ENCODE assay signal across 9 mouse cellular contexts in the genomic region with DNA sequence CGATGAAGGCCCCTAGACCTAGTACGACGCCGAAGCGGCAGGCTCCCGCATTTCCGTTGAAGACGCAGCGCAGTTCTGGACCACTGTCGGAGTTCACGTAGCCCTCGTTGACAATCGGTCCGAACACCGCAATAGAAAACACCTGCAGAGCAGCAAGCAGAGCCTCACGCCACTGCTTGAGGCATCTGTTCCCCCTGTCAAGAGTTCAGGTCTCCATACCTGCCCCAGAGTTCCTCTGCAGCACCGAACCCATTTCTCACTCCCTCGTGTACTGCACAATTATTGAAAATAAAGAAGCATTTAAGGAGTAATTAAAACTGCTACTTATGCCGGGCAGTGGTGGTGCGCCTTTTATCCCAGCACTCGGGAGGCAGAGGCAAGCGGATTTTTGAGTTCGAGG. TPM values are rescaled to one million over a fixed set of nuclear protein-coding genes. Genes with fewer than 3 reads are reported as not detected.
DNase-seq lines count a peak whose midpoint lies in the region; ATAC-seq and TF ChIP-seq lines count a peak whose summit lies in the region.
"Had no signal": no experiment of that assay in that cellular context is flagged by ENCODE, and none has a peak within 500 bp of the region (broad histone marks: within the 10 kb centered on the region; RNA-seq: fewer than 3 reads in every experiment).

No protein-coding gene starts in this region.

- peaks cover 8% of the 10 kb centered on the region for H3K4me1 ChIP-seq in heart, embryonic 11.5 days (ENCODE audit: control insufficient read depth, insufficient read depth, low read length)
- no peaks in the 10 kb centered on the region for H3K4me1 ChIP-seq in ES-Bruce4 (ENCODE audit: control insufficient read depth, insufficient read depth, low read length)
- peaks cover 22% of the 10 kb centered on the region for H3K4me1 ChIP-seq in forebrain, postnatal 0 days (ENCODE audit: insufficient read depth)
- H3K4me1 ChIP-seq in liver, embryonic 16.5 days (ENCODE audit: control insufficient read depth, low read depth, low read length): peaks cover 19% of the 10 kb centered on the region

- peak overlapping the region; percentile 71 for H3K4me2 ChIP-seq in heart, embryonic 11.5 days
- H3K4me2 ChIP-seq in forebrain, postnatal 0 days (ENCODE audit: low read depth): peak overlapping the region; percentile 74
- H3K4me2 ChIP-seq in liver, embryonic 16.5 days (ENCODE audit: low read depth, low read length): peak overlapping the region; percentile 78

- 16% methylated on average over 23 of the region's 23 CpGs for WGBS in heart, embryonic 11.5 days (ENCODE audit: insufficient replicate concordance)
- WGBS in forebrain, postnatal 0 days: 16% methylated on average over 23 of the region's 23 CpGs
- WGBS in liver, embryonic 16.5 days (ENCODE audit: insufficient replicate concordance): 16% methylated on average over 23 of the region's 23 CpGs

- H3K27me3 ChIP-seq in heart, embryonic 11.5 days (ENCODE audit: control insufficient read depth, insufficient read depth, low read length): peaks cover 45% of the 10 kb centered on the region
- no peaks in the 10 kb centered on the region for H3K27me3 ChIP-seq in ES-Bruce4 (ENCODE audit: control insufficient read depth, insufficient read depth, low read length, poor library complexity, severe bottlenecking)
- H3K27me3 ChIP-seq in forebrain, postnatal 0 days (ENCODE audit: insufficient read depth, low read length): no peaks in the 10 kb centered on the region
- H3K27me3 ChIP-seq in liver, embryonic 16.5 days (ENCODE audit: control insufficient read depth, insufficient read depth, low read depth, low read length): peaks cover 49% of the 10 kb centered on the region

- no peak for TF ChIP-seq EP300 in ES-Bruce4 (IDR thresholded peaks at IDR 0.05; ENCODE audit: insufficient read depth, low read depth, low read length)

- H3K9me3 ChIP-seq in heart, embryonic 11.5 days (replicated peaks; ENCODE audit: control insufficient read depth, low read length): no peaks in the 10 kb centered on the region
- H3K9me3 ChIP-seq in ES-Bruce4 (replicated peaks; ENCODE audit: control insufficient read depth, insufficient read depth, low read length, poor library complexity, severe bottlenecking): no peaks in the 10 kb centered on the region
- H3K9me3 ChIP-seq in forebrain, postnatal 0 days (ENCODE audit: low read length): no peaks in the 10 kb centered on the region
- H3K9me3 ChIP-seq in liver, embryonic 16.5 days (replicated peaks; ENCODE audit: control insufficient read depth, low read length): no peaks in the 10 kb centered on the region

- H3K4me3 ChIP-seq in heart, embryonic 11.5 days (ENCODE audit: low read depth, low read length): peak overlapping the region; percentile 37
- H3K4me3 ChIP-seq in ES-Bruce4 (ENCODE audit: low read depth, low read length): peak overlapping the region; percentile 40
- peak overlapping the region; percentile 28 for H3K4me3 ChIP-seq in forebrain, postnatal 0 days (ENCODE audit: low read depth, low read length)
- peak overlapping the region; percentile 59 for H3K4me3 ChIP-seq in liver, embryonic 16.5 days (ENCODE audit: low read depth, low read length)

- no peak for DNase-seq in heart, postnatal 10 days
- DNase-seq in forebrain, postnatal 0 days: no peak
- DNase-seq in spleen, postnatal 4 days (ENCODE audit: low spot score in 2 of 2): no peak
- no peak for DNase-seq in left cerebral cortex, postnatal 36 days (ENCODE audit: low spot score in 2 of 2)
- no peak for DNase-seq in left cerebral cortex, postnatal 4 days
- DNase-seq: cerebellum, adult 8-10 months had no signal

- intact Hi-C loops in heart, postnatal 10 days (cut with DNase I): no loop called here
- intact Hi-C loops in left cerebral cortex, postnatal 36 days (cut with DNase I): no loop called here
- intact Hi-C loops in left cerebral cortex, postnatal 4 days (cut with DNase I): no loop called here

- no peak overlapping the region for H3K27ac ChIP-seq in heart, embryonic 11.5 days (ENCODE audit: low read depth, low read length)
- H3K27ac ChIP-seq in ES-Bruce4 (ENCODE audit: insufficient read depth, low read length): no peak overlapping the region
- no peak overlapping the region for H3K27ac ChIP-seq in forebrain, postnatal 0 days (ENCODE audit: low read depth, low read length)
- H3K27ac ChIP-seq in liver, embryonic 16.5 days (ENCODE audit: low read length): no peak overlapping the region

- H3K9ac ChIP-seq in heart, embryonic 11.5 days (ENCODE audit: low read depth, low read length): peak overlapping the region; percentile 46; the same call in 1 of the 2 replicates
- H3K9ac ChIP-seq in ES-Bruce4 (ENCODE audit: low read depth, poor library complexity, severe bottlenecking): no peak overlapping the region
- H3K9ac ChIP-seq in forebrain, postnatal 0 days: peak overlapping the region; percentile 43
- H3K9ac ChIP-seq in liver, embryonic 16.5 days (ENCODE audit: low read depth, low read length): no peak overlapping the region; the same call in 1 of the 2 replicates

- TF ChIP-seq POLR2A in ES-Bruce4 (IDR thresholded peaks at IDR 0.05; ENCODE audit: insufficient read depth, low read length): no peak

- no peak for ATAC-seq in heart, embryonic 11.5 days (replicated peaks; ENCODE audit: insufficient number of reproducible peaks, low FRiP score, low TSS enrichment)
- ATAC-seq in forebrain, postnatal 0 days: no peak
- ATAC-seq in liver, embryonic 16.5 days (ENCODE audit: low read depth): no peak

- 0 out of 2 replicates have a peak, but pooled peaks cover under 1% of the 10 kb centered on the region for H3K36me3 ChIP-seq in heart, embryonic 11.5 days (ENCODE audit: control insufficient read depth, insufficient read depth, low read length)
- peaks cover under 1% of the 10 kb centered on the region for H3K36me3 ChIP-seq in ES-Bruce4 (ENCODE audit: control insufficient read depth, insufficient read depth, low read length, poor library complexity, severe bottlenecking)
- peaks cover 16% of the 10 kb centered on the region for H3K36me3 ChIP-seq in forebrain, postnatal 0 days (ENCODE audit: insufficient read depth)
- H3K36me3 ChIP-seq in liver, embryonic 16.5 days (ENCODE audit: control insufficient read depth, insufficient read depth): no peaks in the 10 kb centered on the region; the same call in 1 of the 2 replicates

- TF ChIP-seq CTCF in ES-Bruce4 (IDR thresholded peaks at IDR 0.05; ENCODE audit: low read depth, low read length): no peak
- TF ChIP-seq CTCF in forebrain, postnatal 0 days (IDR thresholded peaks at IDR 0.05; ENCODE audit: low read depth): no peak

RNA-seq across cellular contexts. Expression of a gene that starts 2.2 kb away (rescaled TPM):
- polyA plus RNA-seq in heart, embryonic 11.5 days (2014; fragmentation: Nextera tagmentation; extraction: Ambion mirVana): 0.39 and 0.65 TPM in 2 replicates
- not detected for total RNA-seq in heart, postnatal 10 days (2021)
- polyA plus RNA-seq in ES-Bruce4 (2011; ENCODE audit: insufficient read depth, insufficient read length, low read depth, missing spikeins): 8.1 and 8.9 TPM in 2 replicates
- total RNA-seq in forebrain, postnatal 0 days (2014; rRNA removed): 218 and 221 TPM in 2 replicates
- polyA plus RNA-seq in forebrain, postnatal 0 days (2015; fragmentation: Nextera tagmentation; extraction: Ambion mirVana): 255 and 290 TPM in 2 replicates
- polyA plus RNA-seq in liver, embryonic 16.5 days (2015; fragmentation: Nextera tagmentation; extraction: Ambion mirVana): 0.05 and 0.21 TPM in 2 replicates
- total RNA-seq in left cerebral cortex, postnatal 36 days (2021): 100 to 1,000 TPM; 179 to 200 TPM
- total RNA-seq in left cerebral cortex, postnatal 4 days (2021): 100 to 1,000 TPM; 164 to 176 TPM

RNA-seq across cellular contexts. Expression of a gene that starts 8.4 kb away (rescaled TPM):
- polyA plus RNA-seq in heart, embryonic 11.5 days (2014; fragmentation: Nextera tagmentation; extraction: Ambion mirVana): 36.7 and 39.0 TPM in 2 replicates
- total RNA-seq in heart, postnatal 10 days (2021): 10 to 100 TPM; 18.9 to 19.8 TPM
- polyA plus RNA-seq in ES-Bruce4 (2011; ENCODE audit: insufficient read depth, insufficient read length, low read depth, missing spikeins): 79.6 and 84.0 TPM in 2 replicates
- total RNA-seq in forebrain, postnatal 0 days (2014; rRNA removed): 34.5 and 34.7 TPM in 2 replicates
- 35.4 and 38.0 TPM in 2 replicates for polyA plus RNA-seq in forebrain, postnatal 0 days (2015; fragmentation: Nextera tagmentation; extraction: Ambion mirVana)
- polyA plus RNA-seq in liver, embryonic 16.5 days (2015; fragmentation: Nextera tagmentation; extraction: Ambion mirVana): 23.7 and 23.9 TPM in 2 replicates
- 10 to 100 TPM; 18.2 TPM for total RNA-seq in left cerebral cortex, postnatal 36 days (2021)
- 10 to 100 TPM; 21.0 to 22.7 TPM for total RNA-seq in left cerebral cortex, postnatal 4 days (2021)

RNA-seq across cellular contexts. Expression of a gene that starts 8.4 kb away (rescaled TPM):
- 0.49 and 1.1 TPM in 2 replicates for polyA plus RNA-seq in heart, embryonic 11.5 days (2014; fragmentation: Nextera tagmentation; extraction: Ambion mirVana)
- 1 to 10 TPM in 1 of 2 experiments, under 1 TPM in 1; 0.93 to 2.9 TPM for total RNA-seq in heart, postnatal 10 days (2021)
- 1.2 and 2.3 TPM in 2 replicates for polyA plus RNA-seq in ES-Bruce4 (2011; ENCODE audit: insufficient read depth, insufficient read length, low read depth, missing spikeins)
- total RNA-seq in forebrain, postnatal 0 days (2014; rRNA removed): 3.8 and 4.5 TPM in 2 replicates
- polyA plus RNA-seq in forebrain, postnatal 0 days (2015; fragmentation: Nextera tagmentation; extraction: Ambion mirVana): 1.4 and 2.5 TPM in 2 replicates
- polyA plus RNA-seq in liver, embryonic 16.5 days (2015; fragmentation: Nextera tagmentation; extraction: Ambion mirVana): 0.37 and 0.42 TPM in 2 replicates
- 1 to 10 TPM; 2.1 to 2.9 TPM for total RNA-seq in left cerebral cortex, postnatal 36 days (2021)
- 1 to 10 TPM; 5.6 to 7.2 TPM for total RNA-seq in left cerebral cortex, postnatal 4 days (2021)

RNA-seq across cellular contexts. Expression of a gene that starts 18.1 kb away (rescaled TPM):
- polyA plus RNA-seq in heart, embryonic 11.5 days (2014; fragmentation: Nextera tagmentation; extraction: Ambion mirVana): 19.7 and 22.0 TPM in 2 replicates
- 10 to 100 TPM; 25.1 to 25.4 TPM for total RNA-seq in heart, postnatal 10 days (2021)
- polyA plus RNA-seq in ES-Bruce4 (2011; ENCODE audit: insufficient read depth, insufficient read length, low read depth, missing spikeins): 39.0 and 42.1 TPM in 2 replicates
- 31.2 and 41.5 TPM in 2 replicates for total RNA-seq in forebrain, postnatal 0 days (2014; rRNA removed)
- polyA plus RNA-seq in forebrain, postnatal 0 days (2015; fragmentation: Nextera tagmentation; extraction: Ambion mirVana): 14.6 and 15.0 TPM in 2 replicates
- 6.3 and 8.7 TPM in 2 replicates for polyA plus RNA-seq in liver, embryonic 16.5 days (2015; fragmentation: Nextera tagmentation; extraction: Ambion mirVana)
- total RNA-seq in left cerebral cortex, postnatal 36 days (2021): 10 to 100 TPM; 30.5 to 45.1 TPM
- total RNA-seq in left cerebral cortex, postnatal 4 days (2021): 10 to 100 TPM; 45.5 to 48.5 TPM

RNA-seq across cellular contexts. Expression of a gene that starts 19.9 kb away (rescaled TPM):
- 50.9 and 54.8 TPM in 2 replicates for polyA plus RNA-seq in heart, embryonic 11.5 days (2014; fragmentation: Nextera tagmentation; extraction: Ambion mirVana)
- 10 to 100 TPM; 20.8 to 21.5 TPM for total RNA-seq in heart, postnatal 10 days (2021)
- 43.3 and 44.4 TPM in 2 replicates for polyA plus RNA-seq in ES-Bruce4 (2011; ENCODE audit: insufficient read depth, insufficient read length, low read depth, missing spikeins)
- 39.0 and 59.2 TPM in 2 replicates for total RNA-seq in forebrain, postnatal 0 days (2014; rRNA removed)
- polyA plus RNA-seq in forebrain, postnatal 0 days (2015; fragmentation: Nextera tagmentation; extraction: Ambion mirVana): 45.7 and 48.0 TPM in 2 replicates
- 29.3 and 29.5 TPM in 2 replicates for polyA plus RNA-seq in liver, embryonic 16.5 days (2015; fragmentation: Nextera tagmentation; extraction: Ambion mirVana)
- total RNA-seq in left cerebral cortex, postnatal 36 days (2021): 10 to 100 TPM; 26.9 to 29.6 TPM
- 10 to 100 TPM; 34.8 to 36.6 TPM for total RNA-seq in left cerebral cortex, postnatal 4 days (2021)

Comparison
In these comparisons a context has a peak if more than half of its experiments do, and no peak if none do; other contexts are left out.
1. H3K9ac ChIP-seq: peak in heart, embryonic 11.5 days (single experiment) and forebrain, postnatal 0 days (single experiment); none in ES-Bruce4 (single experiment) and liver, embryonic 16.5 days (single experiment).
2. RNA of a gene that starts 2.2 kb away (total RNA-seq): 218 to 221 TPM in forebrain, postnatal 0 days, 179 to 200 TPM in left cerebral cortex, postnatal 36 days and 164 to 176 TPM in left cerebral cortex, postnatal 4 days; not detected in heart, postnatal 10 days; every median in the first group is over 100 times any median in the second.
3. Peak in every context shown above with its lines, with median percentiles within 50 percentile points of each other: H3K4me2 ChIP-seq and H3K4me3 ChIP-seq.